Mouse (Mus musculus): ENCODE measurements at regions not wholly inside any gene's neighbourhood (a gene's known extent, or its start where the extent isn't known, plus 50 kb on each side); places are given as distances from the start of the nearest gene placed in this dataset.

GRCm38 (mm10) chr4:135632443-135632842, 53.6 kb upstream of the Ifnlr1 start:
- DNase-seq (ENCODE audit: low read depth), result no peak

- peak; percentile 40 for DNase-seq (ENCODE audit: low read depth)
Observed at GRCm38 (mm10) chr4:135629793-135630569, 56.1 kb upstream of the Ifnlr1 start.

GRCm38 (mm10) chr4:135626461-135626860, 53.0 kb upstream of the Grhl3 start:
- no peak for DNase-seq (ENCODE audit: low read depth)

GRCm38 (mm10) chr4:135623121-135623707, 49.8 kb upstream of the Grhl3 start:
- no peak for DNase-seq (ENCODE audit: low read depth)

Measured in naive thymus-derived CD4-positive, alpha-beta T cell, adult 2 months (primary cell).